Mouse (Mus musculus): Measurements from ENCODE around the gene Baiap2l1. TPM values are rescaled to one million over a fixed set of nuclear protein-coding genes. Genes with fewer than 3 reads are reported as not detected.

Baiap2l1 gene
- total and polyA plus RNA-seq, 3 experiments = 4.5 to 7.2 (median 5.3) TPM

DNA sequence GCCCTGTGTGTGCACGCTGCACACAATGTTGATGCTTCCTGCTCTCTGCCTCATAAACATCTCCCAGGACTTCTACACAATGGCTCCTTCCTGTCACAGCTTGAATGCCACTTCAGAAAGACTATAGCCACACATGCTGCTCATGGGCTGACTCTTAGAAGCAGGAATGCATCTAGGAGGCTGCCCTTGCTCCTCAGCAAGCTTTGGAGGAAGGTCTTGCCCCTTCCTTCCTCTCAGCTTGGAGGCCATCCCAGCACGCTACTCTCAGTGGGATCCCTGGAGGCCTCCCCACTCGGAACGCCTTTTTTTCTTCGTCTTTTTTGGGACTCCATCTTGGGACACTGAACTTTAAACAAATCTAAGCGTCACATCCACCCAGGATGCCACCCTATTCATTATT lies 83.0 kb downstream of the Baiap2l1 start:
- WGBS = 33% methylated on average over 6 of the region's 6 CpGs
- Histone ChIP-seq H3K9ac (ENCODE audit: low read depth, low read length) (no peak overlapping the region), H3K27me3 (ENCODE audit: control insufficient read depth, insufficient read depth, low read length) (no peaks in the 10 kb centered on the region), H3K4me3 (no peak overlapping the region), H3K79me2 (replicated peaks; ENCODE audit: control insufficient read depth, insufficient read depth, low read length) (no peaks in the 10 kb centered on the region), H3K36me3 (ENCODE audit: control insufficient read depth, insufficient read depth, low read length) (0 out of 2 replicates have a peak, but pooled peaks cover 2% of the 10 kb centered on the region), H3K27ac (no peak overlapping the region; the same call in 1 of the 2 replicates), H3K4me1 (ENCODE audit: control insufficient read depth, insufficient read depth, low read length) (peaks cover 13% of the 10 kb centered on the region)
- intact Hi-C loops (cut with DNase I) = loop anchor here (2.0 kb wide), 1 partner anchor 18 kb away; no protein-coding TSS in a partner anchor
- TF ChIP-seq POLR2A (IDR thresholded peaks at IDR 0.05; ENCODE audit: insufficient read depth, low read depth, low read length) (no peak), EP300 (IDR thresholded peaks at IDR 0.05; ENCODE audit: insufficient read depth, low read depth, low read length) (0 out of 2 replicates have a peak, but pooled peaks have one; percentile 9)
- DNase-seq = peak in 1 of 2 experiments; percentile 45

DNA sequence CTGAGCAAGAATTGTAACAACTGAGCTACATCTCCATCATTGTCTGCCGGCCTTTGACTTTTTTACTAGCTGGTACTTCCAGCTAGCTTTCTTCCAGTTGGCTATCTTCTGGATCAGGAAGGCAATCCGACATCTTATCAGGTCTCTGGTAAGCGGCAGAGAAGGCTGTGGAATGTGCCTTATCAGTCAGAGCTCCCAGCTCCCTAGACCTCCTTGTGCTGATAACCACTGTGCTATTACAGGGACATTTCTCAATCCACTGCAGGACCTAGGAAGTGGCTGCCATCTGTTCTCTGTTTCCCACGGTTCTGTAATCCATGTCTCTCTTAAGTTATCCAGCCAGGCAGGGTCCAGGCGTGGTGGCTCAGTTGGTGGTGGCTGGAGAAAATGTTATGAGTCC lies 86.1 kb downstream of the Baiap2l1 start:
- no peak for DNase-seq
- Histone ChIP-seq H3K27me3 (ENCODE audit: control insufficient read depth, insufficient read depth, low read length) (no peaks in the 10 kb centered on the region), H3K36me3 (ENCODE audit: control insufficient read depth, insufficient read depth, low read length) (peaks cover 8% of the 10 kb centered on the region; the same call in 1 of the 2 replicates), H3K9ac (ENCODE audit: low read depth, low read length) (no peak overlapping the region), H3K4me1 (ENCODE audit: control insufficient read depth, insufficient read depth, low read length) (peaks cover 22% of the 10 kb centered on the region), H3K27ac (peak overlapping the region; percentile 2; the same call in 1 of the 2 replicates), H3K79me2 (replicated peaks; ENCODE audit: control insufficient read depth, insufficient read depth, low read length) (no peaks in the 10 kb centered on the region), H3K4me3 (no peak overlapping the region)
- intact Hi-C loops (cut with DNase I) = no loop called here
- no peak for TF ChIP-seq POLR2A (IDR thresholded peaks at IDR 0.05; ENCODE audit: insufficient read depth, low read depth, low read length)
- no peak for TF ChIP-seq CTCF (IDR thresholded peaks at IDR 0.05)
- TF ChIP-seq EP300 (IDR thresholded peaks at IDR 0.05; ENCODE audit: insufficient read depth, low read depth, low read length) = no peak
- 39% methylated on average over 5 of the region's 5 CpGs for WGBS

DNA sequence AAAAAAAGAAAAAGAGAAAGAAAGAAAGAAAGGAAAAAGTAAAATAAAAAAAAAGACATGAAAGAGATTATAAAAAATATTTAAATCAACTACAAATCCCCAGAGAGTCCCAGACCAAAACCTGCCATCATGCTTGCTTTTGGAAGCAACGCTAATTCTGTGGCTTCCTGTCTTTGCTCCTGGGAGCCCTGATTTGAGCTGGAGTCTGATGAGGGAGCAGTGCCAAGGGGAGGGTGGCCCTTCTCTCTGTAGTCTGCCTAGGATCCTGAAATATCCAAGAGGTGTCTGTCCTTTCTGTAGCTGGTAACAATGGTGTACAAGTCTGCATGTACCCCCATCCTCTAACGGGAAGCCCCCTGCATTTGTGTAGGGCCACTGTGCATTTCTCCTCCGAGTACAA lies 86.8 kb downstream of the Baiap2l1 start:
- WGBS = 34% methylated on average over 3 of the region's 3 CpGs
- Histone ChIP-seq H3K4me1 (ENCODE audit: control insufficient read depth, insufficient read depth, low read length) (peaks cover 22% of the 10 kb centered on the region), H3K27ac (no peak overlapping the region; the same call in 1 of the 2 replicates), H3K79me2 (replicated peaks; ENCODE audit: control insufficient read depth, insufficient read depth, low read length) (no peaks in the 10 kb centered on the region), H3K27me3 (ENCODE audit: control insufficient read depth, insufficient read depth, low read length) (no peaks in the 10 kb centered on the region), H3K4me3 (no peak overlapping the region), H3K9ac (ENCODE audit: low read depth, low read length) (no peak overlapping the region), H3K36me3 (ENCODE audit: control insufficient read depth, insufficient read depth, low read length) (peaks cover 8% of the 10 kb centered on the region; the same call in 1 of the 2 replicates)
- DNase-seq = no peak
- intact Hi-C loops (cut with DNase I) = no loop called here
- TF ChIP-seq POLR2A (IDR thresholded peaks at IDR 0.05; ENCODE audit: insufficient read depth, low read depth, low read length) = no peak
- TF ChIP-seq CTCF (IDR thresholded peaks at IDR 0.05) = no peak
- TF ChIP-seq EP300 (IDR thresholded peaks at IDR 0.05; ENCODE audit: insufficient read depth, low read depth, low read length) = no peak

DNA sequence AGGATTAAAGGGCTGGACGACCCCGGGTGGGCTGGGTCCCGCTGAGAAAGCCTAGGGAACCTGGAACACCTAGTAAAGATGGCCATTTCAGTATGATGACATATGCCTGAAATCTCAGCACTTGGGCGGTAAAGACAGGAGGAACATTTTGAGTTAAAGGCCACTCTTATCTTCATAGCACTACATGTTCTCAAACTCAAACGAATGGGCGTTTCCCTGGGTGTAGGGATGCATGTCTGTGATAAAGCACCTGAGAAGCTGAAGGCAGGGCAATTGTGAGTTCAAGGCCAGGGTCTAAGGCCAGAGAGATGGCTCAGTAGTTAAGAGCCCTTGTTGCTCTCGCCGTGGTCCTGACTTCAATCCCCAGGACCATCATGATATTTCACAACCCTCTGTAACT lies 87.5 kb downstream of the Baiap2l1 start:
- Histone ChIP-seq H3K9ac (ENCODE audit: low read depth, low read length) (no peak overlapping the region), H3K36me3 (ENCODE audit: control insufficient read depth, insufficient read depth, low read length) (peaks cover 8% of the 10 kb centered on the region; the same call in 1 of the 2 replicates), H3K27ac (no peak overlapping the region), H3K4me1 (ENCODE audit: control insufficient read depth, insufficient read depth, low read length) (peaks cover 22% of the 10 kb centered on the region), H3K4me3 (no peak overlapping the region), H3K27me3 (ENCODE audit: control insufficient read depth, insufficient read depth, low read length) (no peaks in the 10 kb centered on the region), H3K79me2 (replicated peaks; ENCODE audit: control insufficient read depth, insufficient read depth, low read length) (no peaks in the 10 kb centered on the region)
- TF ChIP-seq CTCF (IDR thresholded peaks at IDR 0.05) = no peak
- no peak for TF ChIP-seq EP300 (IDR thresholded peaks at IDR 0.05; ENCODE audit: insufficient read depth, low read depth, low read length)
- no peak for TF ChIP-seq POLR2A (IDR thresholded peaks at IDR 0.05; ENCODE audit: insufficient read depth, low read depth, low read length)
- WGBS = 89% methylated on average over 8 of the region's 8 CpGs
- DNase-seq = no peak
- intact Hi-C loops (cut with DNase I) = loop anchor here (1.0 kb wide), 1 partner anchor 10 kb away; no protein-coding TSS in a partner anchor

DNA sequence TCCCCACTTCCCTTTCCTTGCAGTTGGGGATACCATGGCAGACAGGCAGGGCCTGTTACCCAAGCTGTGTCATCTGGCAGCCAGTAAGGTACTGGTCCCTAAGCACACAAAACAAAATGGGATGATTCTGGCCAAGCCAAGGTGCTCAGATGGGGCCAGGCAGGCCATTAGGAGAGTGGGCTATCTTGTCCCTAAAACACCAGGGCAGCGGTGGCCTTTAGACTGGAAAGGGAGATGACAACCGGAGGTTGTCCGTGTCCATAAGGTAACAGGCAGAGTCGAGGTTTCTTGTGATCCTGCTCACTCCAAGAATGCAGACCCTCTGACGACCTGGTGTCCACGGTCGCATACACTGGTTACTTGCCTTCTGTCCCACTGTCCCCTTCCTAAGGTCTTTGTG lies 88.0 kb downstream of the Baiap2l1 start:
- H3K9ac ChIP-seq (ENCODE audit: low read depth, low read length) = no peak overlapping the region
- intact Hi-C loops (cut with DNase I) = loop anchor here (1.0 kb wide), 1 partner anchor 10 kb away; no protein-coding TSS in a partner anchor
- H3K27ac ChIP-seq = no peak overlapping the region
- peaks cover 21% of the 10 kb centered on the region for H3K4me1 ChIP-seq (ENCODE audit: control insufficient read depth, insufficient read depth, low read length)
- H3K27me3 ChIP-seq (ENCODE audit: control insufficient read depth, insufficient read depth, low read length) = no peaks in the 10 kb centered on the region
- peaks cover 8% of the 10 kb centered on the region; the same call in 1 of the 2 replicates for H3K36me3 ChIP-seq (ENCODE audit: control insufficient read depth, insufficient read depth, low read length)
- H3K4me3 ChIP-seq = no peak overlapping the region
- WGBS = 93% methylated on average over 7 of the region's 7 CpGs
- no peak for TF ChIP-seq EP300 (IDR thresholded peaks at IDR 0.05; ENCODE audit: insufficient read depth, low read depth, low read length)
- no peak for TF ChIP-seq POLR2A (IDR thresholded peaks at IDR 0.05; ENCODE audit: insufficient read depth, low read depth, low read length)
- TF ChIP-seq CTCF (IDR thresholded peaks at IDR 0.05) = no peak
- H3K79me2 ChIP-seq (replicated peaks; ENCODE audit: control insufficient read depth, insufficient read depth, low read length) = no peaks in the 10 kb centered on the region
- no peak for DNase-seq

DNA sequence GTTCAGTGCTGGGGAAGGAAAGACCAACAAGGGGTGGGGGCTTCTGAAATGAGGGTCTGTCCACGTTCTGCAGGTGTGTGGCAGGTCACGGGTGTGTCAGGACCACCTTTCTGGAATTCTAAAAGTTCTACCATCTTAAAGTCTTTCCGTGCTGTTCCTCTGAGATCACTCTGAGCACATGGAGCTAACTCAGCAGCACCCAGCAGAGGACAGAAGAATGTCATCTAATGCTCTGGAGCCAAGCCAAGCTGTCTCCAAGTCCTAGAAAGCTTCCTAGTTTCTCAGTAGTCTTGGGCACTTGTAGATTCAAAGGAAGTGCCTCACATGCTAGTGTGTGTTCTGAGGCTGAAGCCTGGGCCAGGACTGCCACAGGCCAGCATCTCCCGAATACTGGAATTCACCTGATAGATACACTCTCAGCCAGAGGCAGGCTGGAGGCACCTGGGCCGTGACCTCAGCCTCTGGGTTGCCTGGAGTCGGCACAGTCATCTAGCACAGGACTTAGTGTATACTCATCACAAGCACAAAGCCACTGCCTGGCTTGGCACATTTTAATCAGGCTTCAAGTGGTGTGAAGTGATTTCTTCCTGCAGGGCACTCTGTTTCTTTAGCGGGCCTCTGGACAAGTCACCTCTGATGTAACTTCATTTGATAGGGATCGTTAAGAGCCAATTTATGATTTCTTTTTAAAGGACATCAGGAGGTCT lies 90.2 kb downstream of the Baiap2l1 start:
- no peak overlapping the region for H3K27ac ChIP-seq
- H3K9ac ChIP-seq (ENCODE audit: low read depth, low read length) = no peak overlapping the region
- no peaks in the 10 kb centered on the region for H3K27me3 ChIP-seq (ENCODE audit: control insufficient read depth, insufficient read depth, low read length)
- TF ChIP-seq EP300 (IDR thresholded peaks at IDR 0.05; ENCODE audit: insufficient read depth, low read depth, low read length) (peak; percentile 83), CTCF (IDR thresholded peaks at IDR 0.05) (peak; percentile 69), POLR2A (IDR thresholded peaks at IDR 0.05; ENCODE audit: insufficient read depth, low read depth, low read length) (no peak)
- no peaks in the 10 kb centered on the region; the same call in 1 of the 2 replicates for H3K79me2 ChIP-seq (replicated peaks; ENCODE audit: control insufficient read depth, insufficient read depth, low read length)
- H3K36me3 ChIP-seq (ENCODE audit: control insufficient read depth, insufficient read depth, low read length) = peaks cover 8% of the 10 kb centered on the region
- intact Hi-C loops (cut with DNase I) = no loop called here
- H3K4me3 ChIP-seq = no peak overlapping the region
- peak; percentile 56 to 63 for DNase-seq
- peaks cover 23% of the 10 kb centered on the region for H3K4me1 ChIP-seq (ENCODE audit: control insufficient read depth, insufficient read depth, low read length)
- 52% methylated on average over 8 of the region's 8 CpGs for WGBS

Measured in heart, adult 2 months (tissue).